Mouse (Mus musculus) brain, embryonic 14.5 days (tissue): ENCODE measurements around the gene Xrcc4.

Source experiments
- CTCF ChIP-seq: fragments of 200-500 bp; IDR thresholded peaks from 2 replicates; pipeline ENCODE4 v1.5.1; 2012; ENCODE audit warnings: inconsistent platforms, mild to moderate bottlenecking, moderate library complexity, borderline replicate concordance; ENCODE audit not compliant: insufficient read depth, insufficient read length; ENCODE audit errors: extremely low read depth
- POLR2A ChIP-seq: fragments of 200-500 bp; IDR thresholded peaks from 2 replicates; pipeline ENCODE4 v1.6.1; 2012; ENCODE audit warnings: mild to moderate bottlenecking, inconsistent platforms, borderline replicate concordance; ENCODE audit not compliant: poor library complexity, insufficient read depth, insufficient read length, severe bottlenecking; ENCODE audit errors: extremely low read depth

- TF ChIP-seq POLR2A (no peak), CTCF (no peak)
These were observed 78.3 kb downstream of the Xrcc4 start for GRCm38 (mm10) chr13:90011129-90011528.
